Mouse (Mus musculus) adrenal gland, postnatal 36 days (tissue): ENCODE measurements at regions not wholly inside any gene's neighbourhood (a gene's known extent, or its start where the extent isn't known, plus 50 kb on each side); places are given as distances from the start of the nearest gene placed in this dataset.

ENCODE experiments used
- DNase-seq, 2 experiments: peaks; one replicate each; pipeline ENCODE4 v3.0.0; 2021; ENCODE audit warnings: mixed read lengths in 1 of 2

GRCm38 (mm10) chr4:10607855-10608576 lies 266.3 kb upstream of the 2610301B20Rik start:
- no peak for DNase-seq

- DNase-seq = no peak
Observed at GRCm38 (mm10) chr4:10610784-10611183, 263.5 kb upstream of the 2610301B20Rik start.
